Mouse (Mus musculus): ENCODE measurements around the gene Sh3bp5.

The Sh3bp5 gene

GRCm38 (mm10) chr14:31410123-31410724, 25.7 kb downstream of the Sh3bp5 start:
- DNase-seq (ENCODE audit: low spot score in 2 of 2) = no peak

- no peak for DNase-seq (ENCODE audit: low spot score in 2 of 2)
Measured at GRCm38 (mm10) chr14:31408666-31409065, 27.2 kb downstream of the Sh3bp5 start.

- no peak for DNase-seq (ENCODE audit: low spot score in 2 of 2)
Measured at GRCm38 (mm10) chr14:31407911-31408604, 27.8 kb downstream of the Sh3bp5 start.

DNA sequence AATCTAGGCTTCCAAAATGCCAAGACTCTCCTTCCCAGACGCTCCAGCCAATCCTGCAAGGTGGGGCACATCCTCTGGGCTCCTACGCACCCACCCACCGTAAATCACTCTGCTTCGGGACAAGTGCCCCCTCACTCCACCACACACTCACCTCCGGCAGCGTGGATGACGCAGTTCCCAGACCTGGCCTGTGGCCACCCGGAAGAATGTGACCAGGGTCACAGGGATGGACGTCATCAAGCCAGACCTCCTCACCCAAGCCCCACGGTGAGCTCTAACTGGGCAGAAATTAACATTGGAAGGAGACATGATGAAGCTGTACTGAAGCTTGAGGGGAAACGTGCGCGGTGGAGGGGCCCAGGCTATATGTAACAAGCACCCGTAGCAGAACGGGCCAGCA, 28.7 kb downstream of the Sh3bp5 start:
- no peak for DNase-seq (ENCODE audit: low spot score in 2 of 2)

DNA sequence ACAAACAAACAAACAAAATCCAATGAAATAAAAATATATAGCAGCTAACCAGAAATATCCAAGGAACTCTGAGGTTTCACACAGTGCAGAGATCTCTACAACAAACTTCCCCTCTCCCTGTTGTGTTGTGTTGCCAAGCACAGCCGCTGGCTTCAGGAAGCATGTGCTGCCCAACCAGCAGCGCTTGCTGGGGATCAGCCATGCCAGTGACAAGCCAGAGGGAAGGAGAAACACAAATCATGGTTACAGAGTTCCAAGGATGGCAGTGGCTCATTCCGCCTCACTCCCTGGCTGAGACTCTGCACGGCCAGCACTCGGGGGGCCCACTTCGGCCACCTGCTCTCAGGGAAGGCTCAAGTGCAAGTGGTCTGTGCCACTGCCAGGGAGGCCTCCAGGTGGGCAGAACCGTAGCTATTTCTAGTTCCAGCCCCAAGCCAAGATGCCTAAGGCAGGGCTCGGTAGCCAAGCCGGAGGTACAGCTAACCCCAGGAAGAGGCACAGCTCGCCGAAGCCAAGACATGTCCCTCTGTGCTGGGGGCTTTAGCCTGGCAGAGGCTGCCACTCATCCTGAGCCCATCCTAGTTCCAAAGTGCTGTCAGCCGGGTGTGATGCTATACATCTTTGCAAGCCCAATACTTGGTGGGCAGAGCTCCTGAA, 29.6 kb downstream of the Sh3bp5 start:
- DNase-seq (ENCODE audit: low spot score in 2 of 2) = no peak

DNA sequence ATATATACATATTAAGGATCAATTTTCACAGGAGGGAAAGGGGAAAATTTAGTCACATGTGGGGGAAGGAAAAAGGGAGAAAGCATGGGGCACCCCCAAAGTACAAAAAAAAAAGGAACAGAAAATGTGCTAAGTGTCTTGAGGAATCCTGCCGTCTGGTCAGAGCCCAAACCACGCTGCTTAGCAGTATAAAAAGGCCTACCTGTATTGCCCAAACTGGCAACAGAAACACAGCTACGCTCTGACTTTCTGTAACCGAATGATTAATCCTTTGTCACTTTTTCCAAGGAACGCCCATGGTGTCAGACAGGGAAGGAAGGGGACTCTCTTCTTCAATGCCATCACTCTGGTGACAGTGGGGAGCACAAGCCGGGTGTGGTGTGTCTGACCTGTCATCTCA, 30.2 kb downstream of the Sh3bp5 start:
- no peak for DNase-seq (ENCODE audit: low spot score in 2 of 2)

DNA sequence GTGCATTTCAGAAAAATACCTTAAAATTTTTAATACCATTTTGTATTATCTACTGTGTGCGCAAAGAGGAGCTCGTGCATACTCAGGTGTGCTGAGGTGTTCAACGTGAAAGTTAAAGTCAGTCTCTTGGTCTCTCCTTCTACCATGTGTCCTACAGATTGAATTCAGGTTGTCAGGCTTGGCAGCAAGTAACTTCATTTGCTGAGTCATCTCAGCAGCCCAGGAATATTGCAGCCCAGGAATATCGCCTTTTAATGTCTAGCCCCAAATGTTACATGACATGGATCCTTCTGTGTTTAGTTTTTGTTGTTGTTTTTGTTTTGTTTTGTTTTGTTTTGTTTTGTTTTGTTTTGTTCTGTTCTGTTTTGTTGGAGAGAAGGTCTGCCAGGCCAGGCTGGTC, 31.2 kb downstream of the Sh3bp5 start:
- no peak for DNase-seq (ENCODE audit: low spot score in 2 of 2)

- DNase-seq (ENCODE audit: low spot score in 2 of 2) = no peak
Measured at GRCm38 (mm10) chr14:31403995-31404394, 31.9 kb downstream of the Sh3bp5 start.

DNA sequence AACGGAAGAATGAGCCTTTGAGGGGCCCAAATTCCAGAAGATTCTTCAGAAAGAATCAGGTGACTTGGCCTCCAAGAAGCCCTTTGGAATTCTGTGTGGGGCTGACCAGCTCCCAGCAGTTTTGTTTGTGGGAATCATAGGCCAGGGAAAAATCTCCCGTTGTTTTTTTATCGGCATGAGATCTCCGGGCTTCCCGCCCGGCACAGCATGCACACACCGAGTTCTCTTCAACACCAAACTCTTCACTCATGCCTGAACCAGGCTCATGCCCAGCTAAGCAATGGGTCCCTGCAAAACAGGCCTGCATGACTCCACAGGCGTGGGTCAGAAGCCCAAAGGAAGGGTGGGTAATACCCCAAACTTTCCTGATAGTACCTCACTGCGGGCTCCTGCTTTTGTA, 32.3 kb downstream of the Sh3bp5 start:
- no peak for DNase-seq (ENCODE audit: low spot score in 2 of 2)

- no peak for DNase-seq (ENCODE audit: low spot score in 2 of 2)
Measured at GRCm38 (mm10) chr14:31402693-31403092, 33.2 kb downstream of the Sh3bp5 start.

DNA sequence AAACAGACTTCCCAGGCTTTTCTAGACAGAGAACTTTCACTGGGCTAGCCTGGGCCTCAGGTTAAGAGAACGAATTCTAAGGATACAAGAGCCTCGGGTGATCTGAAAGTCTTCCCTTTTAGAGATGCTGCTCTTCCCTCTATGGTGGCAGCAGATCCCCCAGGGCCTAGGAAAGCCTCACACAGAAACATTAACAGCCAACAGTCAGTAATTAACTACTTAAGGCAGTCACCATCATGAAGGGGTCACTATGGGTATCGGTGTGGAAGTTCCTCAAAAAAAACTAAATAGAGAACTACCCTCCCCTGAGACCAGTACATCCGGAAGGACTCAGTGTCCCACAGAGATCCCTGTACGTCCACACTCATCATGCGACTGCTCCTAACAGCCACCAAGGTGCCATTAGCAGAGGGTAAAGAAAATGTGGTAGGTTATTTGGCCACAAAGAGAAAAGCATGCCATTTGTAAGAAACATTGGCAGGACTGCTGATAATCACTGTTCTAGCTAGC, 33.9 kb downstream of the Sh3bp5 start:
- DNase-seq (ENCODE audit: low spot score in 2 of 2) = no peak

DNA sequence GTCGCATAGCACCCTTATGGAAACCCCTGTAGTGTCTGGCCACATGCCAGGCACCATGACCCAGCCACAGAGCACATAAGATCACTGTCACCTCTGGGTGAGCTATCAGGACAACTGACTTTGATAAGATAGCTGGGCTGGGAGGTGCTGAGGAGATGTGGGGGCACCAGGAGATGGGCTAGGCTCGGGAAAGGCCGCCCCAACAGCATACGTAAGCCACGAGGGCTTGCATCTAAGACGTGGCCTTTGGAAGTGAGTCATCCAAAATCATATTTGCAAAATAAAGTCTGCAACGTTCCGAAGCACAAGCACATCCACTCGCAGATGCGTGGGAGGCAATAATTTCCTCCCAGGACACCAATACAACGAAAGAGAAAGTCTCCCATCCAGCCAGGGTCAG, 35.0 kb downstream of the Sh3bp5 start:
- no peak for DNase-seq (ENCODE audit: low spot score in 2 of 2)

DNA sequence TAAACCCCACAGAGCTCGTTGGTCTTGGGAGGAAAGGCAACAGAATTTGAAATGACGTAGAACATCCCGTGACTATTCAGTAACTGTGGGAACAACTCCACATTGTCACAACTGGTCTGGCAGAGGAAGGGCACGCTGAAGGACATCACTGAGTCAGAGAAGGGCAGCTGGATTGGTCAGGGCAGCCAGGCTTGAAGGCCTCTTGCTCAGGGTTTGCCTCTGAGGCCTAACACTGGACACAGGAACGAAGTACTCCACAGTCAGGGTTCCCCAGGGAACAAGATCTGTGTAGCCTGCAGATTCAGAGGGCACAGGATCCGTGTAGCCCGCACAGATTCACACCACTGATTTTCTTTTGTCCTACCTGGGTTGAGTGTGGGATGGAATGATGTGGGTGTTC, 35.6 kb downstream of the Sh3bp5 start:
- no peak for DNase-seq (ENCODE audit: low spot score in 2 of 2)

GRCm38 (mm10) chr14:31399271-31399670, 36.6 kb downstream of the Sh3bp5 start:
- no peak for DNase-seq (ENCODE audit: low spot score in 2 of 2)

GRCm38 (mm10) chr14:31398819-31399218, 37.1 kb downstream of the Sh3bp5 start:
- no peak for DNase-seq (ENCODE audit: low spot score in 2 of 2)

- DNase-seq (ENCODE audit: low spot score in 2 of 2) = no peak
Measured at GRCm38 (mm10) chr14:31397791-31398595, 37.9 kb downstream of the Sh3bp5 start.

- no peak for DNase-seq (ENCODE audit: low spot score in 2 of 2)
Measured at GRCm38 (mm10) chr14:31397353-31397752, 38.5 kb downstream of the Sh3bp5 start.

GRCm38 (mm10) chr14:31396428-31396827, 39.5 kb downstream of the Sh3bp5 start:
- no peak for DNase-seq (ENCODE audit: low spot score in 2 of 2)

GRCm38 (mm10) chr14:31395629-31396199, 40.2 kb downstream of the Sh3bp5 start:
- no peak for DNase-seq (ENCODE audit: low spot score in 2 of 2)

DNA sequence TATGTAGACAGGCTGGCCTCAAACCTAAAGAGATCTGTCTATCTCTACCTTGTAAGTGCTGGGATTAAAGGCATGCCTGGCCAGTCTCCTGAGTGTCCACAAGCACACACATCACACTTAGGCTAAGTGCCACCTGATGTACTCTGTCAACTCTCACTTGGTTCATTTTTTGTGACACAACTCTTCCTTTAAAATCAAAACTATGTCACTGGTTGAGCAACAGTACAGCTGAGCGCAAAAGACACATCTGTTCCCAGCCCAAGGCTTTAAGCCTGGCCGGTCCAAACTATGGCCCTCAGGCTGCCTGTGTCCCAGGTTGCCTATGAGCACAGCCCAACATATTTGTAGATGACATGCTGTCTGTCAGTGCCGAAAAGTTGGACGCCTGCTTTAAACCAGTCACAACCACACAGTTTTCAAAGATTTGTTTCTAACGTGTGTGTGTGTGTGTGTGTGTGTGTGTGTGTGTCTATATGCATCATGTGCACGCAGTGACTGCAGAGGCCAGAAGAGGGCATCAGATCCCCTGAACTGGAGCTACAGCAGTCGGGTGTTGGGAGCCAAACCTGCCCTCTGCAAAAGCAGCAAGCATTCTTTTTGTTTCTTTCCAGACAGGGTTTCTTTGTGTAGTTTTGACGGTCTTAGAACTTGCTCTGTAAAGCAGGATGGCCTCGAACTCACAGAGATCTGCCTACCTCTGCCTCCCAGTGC, 40.9 kb downstream of the Sh3bp5 start:
- no peak for DNase-seq (ENCODE audit: low spot score in 2 of 2)

DNA sequence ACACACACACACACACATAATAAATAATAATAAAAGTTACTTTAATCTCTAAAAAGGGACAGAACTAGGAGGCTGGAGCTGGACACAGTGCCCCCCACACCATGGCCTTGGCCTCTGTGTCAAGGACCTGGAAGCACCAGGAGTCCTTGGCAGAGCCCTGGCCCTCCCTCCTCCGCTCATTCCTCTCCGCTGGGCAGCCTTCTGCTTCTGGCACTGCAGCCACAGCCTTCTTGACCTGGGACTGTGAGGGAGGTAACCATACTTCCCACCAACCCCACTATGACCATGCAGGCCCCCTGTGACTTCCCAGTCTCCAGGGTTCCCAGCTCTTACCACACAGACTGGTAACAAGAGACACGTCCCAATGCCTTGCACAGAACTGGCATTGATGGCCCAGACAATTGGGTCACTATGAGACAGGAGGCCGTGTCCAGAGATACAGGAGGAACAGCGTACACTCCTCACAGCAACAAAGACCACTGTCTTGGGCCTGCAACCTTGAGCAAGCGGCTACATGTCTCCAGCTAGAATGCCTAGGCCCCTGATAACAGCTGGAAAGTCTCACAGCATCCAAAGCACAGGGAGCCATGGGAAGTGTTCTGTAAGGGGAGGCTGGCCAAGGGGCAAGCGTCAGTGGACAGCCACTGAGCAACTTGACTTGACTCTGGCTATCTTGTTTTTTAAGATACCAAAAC, 41.8 kb downstream of the Sh3bp5 start:
- no peak for DNase-seq (ENCODE audit: low spot score in 2 of 2)

Measured in frontal cortex, postnatal 14 days (tissue).